Mouse (Mus musculus) brain, embryonic 14.5 days (tissue): ENCODE data around the gene Med21. TPM values are rescaled to one million over a fixed set of nuclear protein-coding genes. Genes with fewer than 3 reads are reported as not detected.
A peak's percentile ranks its signal among the peaks of the same experiment; 100 is the strongest.

Experiments used
- DNase-seq: peaks from one replicate; pipeline ENCODE4 v3.0.0-alpha.2; 2011; ENCODE audit warnings: low read depth
- CTCF ChIP-seq: fragments of 200-500 bp; IDR thresholded peaks from 2 replicates; pipeline ENCODE4 v1.5.1; 2012; ENCODE audit warnings: inconsistent platforms, mild to moderate bottlenecking, moderate library complexity, borderline replicate concordance; ENCODE audit not compliant: insufficient read depth, insufficient read length; ENCODE audit errors: extremely low read depth
- POLR2A ChIP-seq: fragments of 200-500 bp; IDR thresholded peaks from 2 replicates; pipeline ENCODE4 v1.6.1; 2012; ENCODE audit warnings: mild to moderate bottlenecking, inconsistent platforms, borderline replicate concordance; ENCODE audit not compliant: poor library complexity, insufficient read depth, insufficient read length, severe bottlenecking; ENCODE audit errors: extremely low read depth
- polyA plus RNA-seq: library from polyadenylated mRNA; depleted of rRNA; stranded (reverse); fragments of >200 nt; gene quantifications from 2 replicates; pipeline ENCODE4 v1.2.3, GENCODE M21; 2012

The Med21 gene
- polyA plus RNA-seq, 1 experiment = 67.4 TPM

GRCm38 (mm10) chr6:146633097-146633496 lies 9.2 kb upstream of the Med21 start:
- TF ChIP-seq POLR2A (no peak), CTCF (no peak)
- DNase-seq = peak; percentile 49

- DNase-seq = peak; percentile 86
- TF ChIP-seq CTCF = no peak
- TF ChIP-seq POLR2A = no peak
These were observed 8.7 kb upstream of the Med21 start for GRCm38 (mm10) chr6:146633629-146634014.

DNA sequence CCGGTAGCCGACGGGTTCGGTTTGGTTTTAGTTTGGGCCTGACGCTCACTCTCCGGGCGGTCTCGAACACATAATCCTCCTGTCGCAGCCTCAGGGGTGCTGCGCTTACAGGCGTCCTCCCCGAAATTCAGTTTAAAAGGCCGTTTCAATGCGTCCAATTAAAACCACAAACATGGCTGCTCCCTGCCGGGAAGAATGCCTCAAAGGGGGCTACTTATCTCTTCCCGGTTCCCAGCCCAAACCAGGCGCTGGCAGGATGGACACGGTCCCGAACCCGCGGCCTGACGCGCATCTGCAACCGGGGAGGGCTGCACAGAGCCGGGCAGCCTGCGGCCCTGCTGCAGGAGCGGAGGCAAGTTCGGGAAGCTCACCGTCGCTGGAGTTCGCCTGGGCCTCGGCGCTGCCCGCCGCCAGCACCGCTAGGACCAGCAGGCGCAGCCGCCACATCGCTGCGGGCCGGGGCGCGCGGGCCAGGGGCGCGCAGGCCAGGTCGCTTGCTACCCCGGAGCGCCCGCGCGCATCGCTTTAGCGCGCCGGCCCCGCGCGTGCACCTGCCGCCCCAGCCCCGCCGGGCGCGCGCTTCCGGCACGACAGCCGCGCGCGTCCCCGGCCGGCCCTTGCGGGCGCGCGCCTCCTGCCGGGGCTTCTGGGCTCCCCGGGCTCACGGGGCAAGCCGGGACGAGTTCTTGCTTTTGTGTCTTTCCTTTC lies 8.2 kb upstream of the Med21 start:
- peak; percentile 94 for DNase-seq
- TF ChIP-seq POLR2A = peak; percentile 77
- TF ChIP-seq CTCF = no peak

DNA sequence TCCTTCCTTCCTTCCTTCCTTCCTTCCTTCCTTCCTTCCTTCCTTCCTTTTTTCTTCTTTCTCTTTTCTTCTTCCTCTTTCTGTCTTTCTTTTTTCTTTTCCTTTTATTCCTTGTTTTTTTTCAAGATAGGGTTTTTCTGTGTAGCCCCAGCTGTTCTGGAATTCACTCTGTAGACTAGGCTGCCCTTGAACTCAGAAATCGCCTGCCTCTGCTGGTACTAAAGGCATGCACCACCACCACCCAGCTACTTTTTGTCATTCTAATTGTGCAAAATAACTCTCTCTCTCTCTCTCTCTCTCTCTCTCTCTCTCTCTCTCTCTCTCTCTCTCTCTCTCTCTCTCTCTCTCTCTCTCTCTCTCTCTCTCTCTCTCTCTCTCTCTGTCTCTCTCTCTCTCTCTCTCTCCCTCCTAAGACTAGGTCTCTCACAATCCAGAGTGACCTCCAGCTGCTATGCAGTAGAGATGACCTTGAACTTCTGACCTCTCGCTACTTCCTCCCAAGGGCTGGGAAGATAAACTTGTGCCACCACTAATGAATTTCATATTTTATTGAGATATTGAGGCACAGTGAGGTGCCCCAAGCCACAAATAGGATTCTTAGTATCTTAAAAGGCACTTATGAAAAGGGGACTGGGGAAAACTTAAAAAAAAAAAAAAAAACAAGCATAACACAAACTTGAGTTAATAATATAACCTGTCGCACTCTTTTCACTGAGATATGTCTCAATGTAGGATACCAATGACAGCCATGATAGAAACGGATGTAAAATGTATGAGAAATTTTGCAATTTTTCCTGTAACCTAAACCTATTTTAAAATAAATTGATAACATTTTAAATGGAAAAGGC lies 7.4 kb upstream of the Med21 start:
- no peak for TF ChIP-seq POLR2A
- TF ChIP-seq CTCF = no peak
- peak; percentile 15 for DNase-seq

GRCm38 (mm10) chr6:146636482-146636881 lies 5.9 kb upstream of the Med21 start:
- TF ChIP-seq POLR2A (no peak), CTCF (no peak)
- no peak for DNase-seq

GRCm38 (mm10) chr6:146640068-146640965 lies 2.0 kb upstream of the Med21 start:
- no peak for TF ChIP-seq POLR2A
- no peak for TF ChIP-seq CTCF
- no peak for DNase-seq

GRCm38 (mm10) chr6:146640991-146641390 lies 1.4 kb upstream of the Med21 start:
- no peak for DNase-seq
- TF ChIP-seq POLR2A (no peak), CTCF (no peak)

DNA sequence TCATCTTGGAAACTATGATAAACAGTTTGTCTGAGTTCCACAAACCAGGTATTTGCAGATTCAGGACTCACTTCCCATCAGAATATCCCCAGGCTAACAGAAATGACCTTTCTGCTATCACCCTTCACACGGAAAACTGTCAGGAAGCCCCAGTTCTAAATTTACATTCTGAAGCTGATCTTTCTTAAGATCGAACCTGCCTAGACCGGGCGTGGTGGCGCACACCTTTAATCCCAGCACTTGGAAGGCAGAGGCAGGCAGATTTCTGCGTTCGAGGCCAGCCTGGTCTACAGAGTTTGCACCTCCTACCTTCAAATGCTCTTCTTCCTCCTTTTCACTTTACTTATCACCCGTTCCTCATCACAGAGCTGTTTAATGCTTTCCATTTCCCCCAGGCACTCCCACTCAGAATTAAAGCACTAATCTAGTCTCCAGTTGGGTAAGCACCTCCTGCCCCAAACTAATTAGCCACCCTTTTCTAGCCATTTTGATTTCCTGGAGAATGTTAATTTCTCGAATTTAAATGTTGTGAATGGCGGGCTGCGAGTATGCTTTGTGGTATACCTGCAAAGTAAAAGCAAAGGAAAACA lies 631 bp upstream of the Med21 start:
- TF ChIP-seq CTCF (no peak), POLR2A (no peak)
- DNase-seq = no peak

- DNase-seq = peak; percentile 21
- TF ChIP-seq POLR2A (no peak), CTCF (no peak)
These were observed 830 bp downstream of the Med21 start for GRCm38 (mm10) chr6:146643184-146643570.

- DNase-seq = no peak
- TF ChIP-seq POLR2A (no peak), CTCF (no peak)
These were observed 7.7 kb downstream of the Med21 start for GRCm38 (mm10) chr6:146650013-146650412.
